Mouse (Mus musculus) liver, embryonic 18 days (tissue): ENCODE measurements around the gene Fam162b. TPM values are rescaled to one million over a fixed set of nuclear protein-coding genes. Genes with fewer than 3 reads are reported as not detected.

Source experiments
- polyA plus RNA-seq: library from polyadenylated mRNA; depleted of rRNA; stranded (reverse); fragments of >200 nt; gene quantifications from 2 replicates; pipeline ENCODE4 v1.2.3, GENCODE M21; 2012; rRNA removed

Gene Fam162b
- not detected in 2 replicates for polyA plus RNA-seq

DNA sequence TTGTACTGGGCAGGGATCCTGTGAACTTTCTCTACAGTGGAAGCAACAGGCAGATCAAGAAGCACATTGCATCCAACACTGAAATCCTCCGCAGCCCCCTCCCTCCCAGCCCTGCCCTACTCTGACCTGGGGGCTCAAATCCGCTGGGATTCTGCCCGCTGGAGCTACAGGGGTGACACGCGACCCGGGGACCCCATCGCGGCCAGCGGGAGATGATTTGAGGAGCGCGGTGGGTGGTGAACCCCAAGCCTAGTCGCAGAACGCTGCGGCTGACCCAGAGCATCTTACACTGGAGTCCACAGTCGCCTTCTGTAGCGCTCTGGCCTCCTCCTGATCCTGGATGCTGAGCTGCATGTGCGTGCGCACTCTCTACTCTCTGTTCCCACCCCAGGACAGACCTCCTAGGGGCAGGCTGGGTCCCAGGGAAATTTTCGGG lies at the start of gene Fam162b:
Gene Fam162b (minus strand): TSS at position 379 of the 436 bp plus-strand sequence.

DNA sequence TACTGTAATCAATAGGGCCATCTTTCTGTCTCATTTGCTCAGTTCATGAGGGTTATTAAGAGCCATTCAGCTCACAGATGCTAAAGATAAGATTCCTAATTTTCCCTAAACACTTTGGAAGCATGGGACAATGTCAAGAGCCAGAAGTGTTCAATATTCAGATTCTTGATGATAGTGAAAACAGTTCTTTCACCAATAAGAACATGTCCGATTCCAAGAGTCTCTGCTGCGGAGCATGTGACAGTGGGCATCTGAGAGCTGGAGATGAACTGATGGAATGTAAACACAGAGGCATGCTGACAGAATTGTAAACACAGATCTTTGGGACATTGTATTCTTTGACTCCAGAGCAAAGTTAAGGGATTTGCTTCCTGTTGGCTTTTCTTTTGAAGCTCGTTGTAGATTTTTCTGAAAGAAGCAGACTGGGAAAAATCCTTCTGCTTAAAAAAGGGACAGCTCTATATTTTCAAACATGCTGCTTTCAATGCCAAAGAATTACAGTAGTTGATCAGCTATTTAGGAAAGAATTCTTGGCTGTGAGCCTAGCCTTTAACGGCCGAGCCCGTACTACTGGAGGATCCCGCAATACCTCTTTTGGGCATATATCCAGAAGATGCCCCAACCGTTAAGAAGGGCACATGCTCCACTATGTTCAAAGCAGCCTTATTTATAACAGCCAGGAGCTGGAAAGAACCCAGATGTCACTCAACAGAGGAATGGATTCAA lies 41.3 kb upstream of the Fam162b start, which contains the start of gene Gprc6a:
Gene Gprc6a (minus strand): TSS at position 51 of the 726 bp plus-strand sequence.

Other genes starting within 250 kb of the Fam162b start
- gene Gm49339, start 109.9 kb downstream of the Fam162b start, polyA plus RNA-seq = 5.0 and 7.6 TPM in 2 replicates
- gene Lilr4b, start 109.9 kb downstream of the Fam162b start, polyA plus RNA-seq = 4.9 and 7.8 TPM in 2 replicates
- gene Lilrb4a, start 99.6 kb downstream of the Fam162b start, polyA plus RNA-seq = 10.2 and 15.4 TPM in 2 replicates
- 0.02 and 0.15 TPM in 2 replicates for gene Gprc6a, start 40.9 kb upstream of the Fam162b start, polyA plus RNA-seq
- 0.01 TPM in 1 of 2 replicates, not detected in the other for gene Rfx6, start 87.2 kb upstream of the Fam162b start, polyA plus RNA-seq